Mouse (Mus musculus) forebrain, embryonic 10.5 days (tissue): ENCODE data around the gene Psmd3. TPM values are rescaled to one million over a fixed set of nuclear protein-coding genes. Genes with fewer than 3 reads are reported as not detected.

Source experiments
- DNase-seq: peaks from one replicate; pipeline ENCODE4 v3.0.0-alpha.2; 2017; ENCODE audit warnings: low spot score; ENCODE audit errors: extremely low spot score
- H3K27ac ChIP-seq: fragments of 300-500 bp; sonication (generic); 2 replicates; pipeline ENCODE4 v1.5.1; 2016; ENCODE audit warnings: mild to moderate bottlenecking
- H3K27me3 ChIP-seq: fragments of 300-500 bp; sonication (generic); 2 replicates; pipeline ENCODE4 v1.6.1; 2016; ENCODE audit warnings: mild to moderate bottlenecking; ENCODE audit not compliant: poor library complexity, severe bottlenecking
- H3K36me3 ChIP-seq: fragments of 300-500 bp; sonication (generic); replicated peaks from 2 replicates; pipeline ENCODE4 v1.6.1; 2016; ENCODE audit warnings: mild to moderate bottlenecking, moderate library complexity
- H3K4me1 ChIP-seq: fragments of 300-500 bp; sonication (generic); 2 replicates; pipeline ENCODE4 v1.6.1; 2016
- H3K4me3 ChIP-seq: fragments of 300-500 bp; sonication (generic); 2 replicates; pipeline ENCODE4 v1.5.1; 2016; ENCODE audit warnings: mild to moderate bottlenecking, moderate library complexity
- H3K9me3 ChIP-seq: fragments of 300-500 bp; sonication (generic); 2 replicates; pipeline ENCODE4 v1.6.1; 2016; ENCODE audit warnings: mild to moderate bottlenecking, moderate library complexity
- WGBS: fragments of 180-500 bp; shearing (Covaris S2); methylation state at CpG from one replicate; pipeline ENCODE4 v1.1.7; 2016; 5-methylcytosine and 5-hydroxymethylcytosine counted together
- polyA plus RNA-seq: library from polyadenylated mRNA; unstranded; fragments of >200 nt; fragmentation: Nextera tagmentation; extraction: Ambion mirVana; gene quantifications from 2 replicates; pipeline ENCODE4 v1.2.1, GENCODE M21; 2016

Gene Psmd3
- polyA plus RNA-seq, 1 experiment from 2014 or later = 259 TPM

DNA sequence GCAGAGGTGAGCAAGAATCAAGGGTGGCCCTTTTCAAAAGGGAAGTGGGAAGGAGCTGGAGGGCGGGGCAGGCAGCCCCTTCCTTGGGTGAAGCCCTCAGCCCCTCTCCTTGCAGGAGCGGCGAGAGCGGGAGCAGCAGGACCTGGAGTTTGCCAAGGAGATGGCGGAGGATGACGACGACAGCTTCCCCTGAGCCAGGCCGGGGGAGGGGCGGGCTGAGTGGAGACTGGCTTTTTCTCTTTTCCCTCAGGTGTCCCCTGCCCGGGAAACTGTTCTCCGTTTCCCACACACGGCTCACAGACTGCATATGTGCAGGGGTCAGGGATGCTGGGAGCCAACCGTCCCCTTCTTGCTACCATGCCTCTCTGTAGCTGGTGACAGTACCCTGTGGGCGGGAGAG lies 13.1 kb downstream of the Psmd3 start:
- H3K36me3 ChIP-seq = peaks cover 69% of the 10 kb centered on the region

DNA sequence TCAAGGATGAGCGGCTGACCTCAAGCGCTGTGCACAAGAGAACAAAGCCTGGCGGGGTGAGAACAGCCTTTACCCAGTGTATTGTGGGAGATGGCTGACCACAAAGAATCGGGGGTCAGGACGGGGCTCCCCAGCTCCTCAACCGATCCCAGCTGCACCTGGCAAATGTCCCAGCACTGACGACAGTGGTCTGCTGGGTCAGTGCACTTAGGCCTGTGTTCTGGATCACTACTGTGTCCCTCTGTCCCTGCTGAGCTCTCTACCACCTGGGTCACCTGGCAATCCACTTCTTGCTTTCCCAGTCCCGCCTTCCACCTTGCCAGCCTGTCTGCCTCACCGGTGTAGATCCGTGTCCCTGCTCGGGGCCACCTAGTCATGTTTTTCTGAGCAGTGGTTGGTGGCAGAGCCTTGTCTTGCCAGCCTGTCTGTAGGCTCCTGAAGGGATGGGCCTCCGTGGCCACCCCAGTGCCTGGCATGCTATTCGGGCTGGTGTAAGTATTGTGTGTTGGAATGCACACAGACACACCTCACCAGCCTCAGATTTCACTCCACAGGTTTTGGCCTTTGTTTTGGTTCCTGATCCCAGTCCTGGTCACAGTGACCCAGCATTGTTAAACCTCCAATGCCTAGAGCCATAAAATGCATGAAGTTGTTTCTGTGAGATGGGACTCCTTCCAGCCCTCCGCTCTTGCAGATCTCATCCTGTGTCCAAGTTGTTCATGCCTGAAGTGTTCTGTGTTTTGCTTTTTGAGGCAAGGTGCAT lies 14.3 kb downstream of the Psmd3 start:
- H3K4me3 ChIP-seq = no peak overlapping the region; the same call in 1 of the 2 replicates
- H3K27me3 ChIP-seq = peaks cover 15% of the 10 kb centered on the region; the same call in 1 of the 2 replicates
- H3K36me3 ChIP-seq = peaks cover 57% of the 10 kb centered on the region
- WGBS = 88% methylated on average over 14 of the region's 14 CpGs
- H3K4me1 ChIP-seq = peaks cover 13% of the 10 kb centered on the region; the same call in 1 of the 2 replicates
- no peak overlapping the region for H3K27ac ChIP-seq
- DNase-seq = no peak
- H3K9me3 ChIP-seq = no peaks in the 10 kb centered on the region

More for the DNA sequence above, 13.1 kb downstream of the Psmd3 start:
- Histone ChIP-seq H3K4me1 (peaks cover 5% of the 10 kb centered on the region; the same call in 1 of the 2 replicates), H3K4me3 (no peak overlapping the region), H3K27me3 (0 out of 2 replicates have a peak, but pooled peaks cover 4% of the 10 kb centered on the region), H3K9me3 (no peaks in the 10 kb centered on the region), H3K27ac (no peak overlapping the region)
- 75% methylated on average over 14 of the region's 14 CpGs for WGBS
- DNase-seq = no peak

DNA sequence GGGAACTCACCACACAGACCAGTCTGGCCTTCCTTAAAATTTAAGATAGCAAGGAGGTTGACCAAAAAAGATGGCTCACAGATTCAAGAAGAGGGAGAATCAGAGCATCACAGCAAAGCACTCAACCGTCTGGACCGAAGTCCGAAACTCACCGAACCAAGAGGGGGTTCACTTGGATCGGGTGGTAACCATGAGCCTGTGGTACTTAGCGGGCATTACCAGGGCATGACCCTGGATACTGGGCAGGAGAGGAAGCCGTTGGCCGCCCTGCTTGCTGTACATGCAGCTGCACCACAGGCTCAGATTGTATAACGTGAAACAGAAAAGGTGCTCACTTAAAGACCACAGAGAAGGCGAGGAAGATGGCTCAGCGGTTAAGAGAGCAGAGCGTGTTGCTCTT lies 14.9 kb downstream of the Psmd3 start:
- Histone ChIP-seq H3K27ac (no peak overlapping the region), H3K4me1 (peaks cover 13% of the 10 kb centered on the region; the same call in 1 of the 2 replicates), H3K9me3 (no peaks in the 10 kb centered on the region), H3K27me3 (peaks cover 19% of the 10 kb centered on the region; the same call in 1 of the 2 replicates), H3K4me3 (no peak overlapping the region), H3K36me3 (peaks cover 51% of the 10 kb centered on the region)
- WGBS = 90% methylated on average over 12 of the region's 12 CpGs
- DNase-seq = no peak

DNA sequence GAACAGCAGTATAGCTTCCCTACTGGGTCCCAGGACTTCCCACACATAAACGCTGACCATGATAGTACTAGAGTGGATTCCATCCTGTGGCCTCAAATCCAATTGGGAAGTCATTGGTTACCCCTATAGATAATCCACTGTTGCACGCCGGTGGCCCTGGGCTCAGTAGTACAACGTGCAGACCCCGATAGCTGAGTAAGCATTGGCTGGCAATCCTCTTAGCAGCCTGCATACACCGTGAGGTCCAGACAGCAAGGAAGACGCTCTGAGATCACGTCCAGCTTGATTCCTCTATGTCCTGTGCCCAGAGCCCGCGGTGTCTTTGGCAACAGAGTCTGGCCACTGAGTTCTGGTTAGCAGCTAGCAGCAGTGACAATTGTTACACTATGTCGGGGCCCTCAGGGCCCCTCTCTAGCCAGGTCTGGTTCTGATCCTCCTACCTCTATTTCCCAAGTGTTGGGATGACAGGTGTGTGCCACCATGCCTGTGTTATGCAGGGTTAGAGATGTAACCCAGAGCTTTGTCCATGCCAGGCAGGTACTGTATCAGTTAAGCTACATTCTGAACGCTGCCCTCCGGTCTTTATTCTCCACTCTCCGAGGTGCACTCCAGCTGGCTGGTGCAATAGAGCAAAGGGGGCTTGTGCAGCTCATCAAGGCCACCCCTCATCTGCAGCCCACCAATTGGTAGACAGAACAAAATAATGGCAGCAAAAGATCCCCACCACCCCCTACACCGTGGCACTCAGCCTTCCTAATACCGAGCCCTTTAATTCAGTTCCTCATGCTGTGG lies 16.7 kb downstream of the Psmd3 start:
- no peak for DNase-seq
- Histone ChIP-seq H3K36me3 (peaks cover 33% of the 10 kb centered on the region), H3K4me3 (no peak overlapping the region), H3K9me3 (no peaks in the 10 kb centered on the region), H3K4me1 (peaks cover 13% of the 10 kb centered on the region; the same call in 1 of the 2 replicates), H3K27me3 (peaks cover 19% of the 10 kb centered on the region; the same call in 1 of the 2 replicates), H3K27ac (no peak overlapping the region)
- 87% methylated on average over 16 of the region's 16 CpGs for WGBS

DNA sequence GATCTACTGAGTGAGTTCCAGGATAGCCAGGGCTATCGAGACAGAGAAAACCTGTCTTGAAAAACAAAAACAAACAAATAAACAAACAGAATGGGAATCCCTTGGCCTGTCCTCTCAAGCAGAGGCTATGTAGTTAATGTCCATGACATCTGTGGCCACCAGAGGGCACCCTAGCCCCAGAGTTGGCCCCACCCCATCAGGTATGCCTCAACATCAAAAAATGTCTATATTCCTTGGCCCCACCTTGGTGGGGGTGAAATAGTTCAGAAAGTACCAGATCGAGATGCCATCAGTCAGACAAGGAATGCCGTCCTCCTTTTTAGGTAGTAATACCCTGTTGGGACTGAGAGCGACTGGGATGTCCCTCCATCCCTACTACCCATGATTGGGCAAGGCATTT lies 17.6 kb downstream of the Psmd3 start:
- Histone ChIP-seq H3K27ac (no peak overlapping the region), H3K36me3 (peaks cover 33% of the 10 kb centered on the region), H3K4me3 (no peak overlapping the region), H3K9me3 (no peaks in the 10 kb centered on the region), H3K4me1 (peaks cover 13% of the 10 kb centered on the region; the same call in 1 of the 2 replicates), H3K27me3 (peaks cover 19% of the 10 kb centered on the region; the same call in 1 of the 2 replicates)
- WGBS = 44% methylated on average over 4 of the region's 4 CpGs
- DNase-seq = peak; percentile 63

DNA sequence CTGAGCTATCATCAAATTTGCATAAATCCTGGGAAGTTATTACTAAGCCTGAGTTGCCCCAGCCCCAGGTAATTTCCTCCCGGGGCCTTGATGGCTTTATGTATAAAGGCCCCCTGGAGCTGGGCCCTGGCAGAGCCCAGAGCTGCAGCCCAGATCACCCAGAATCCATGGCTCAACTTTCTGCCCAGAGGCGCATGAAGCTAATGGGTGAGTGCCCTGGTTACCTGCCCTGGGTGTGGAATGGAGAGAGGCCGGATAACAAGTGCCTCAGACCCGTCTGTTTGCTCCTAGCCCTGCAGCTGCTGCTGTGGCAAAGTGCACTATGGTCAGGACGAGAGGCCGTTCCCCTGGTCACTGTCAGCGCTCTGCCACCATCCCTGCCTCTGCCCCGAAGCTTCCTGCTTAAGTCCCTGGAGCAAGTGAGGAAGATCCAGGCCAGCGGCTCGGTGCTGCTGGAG lies 18.9 kb downstream of the Psmd3 start, which contains the start of gene Csf3:
Gene Csf3, plus strand, starts transcription at position 51 of the 458 bp plus-strand sequence.
- H3K4me1 ChIP-seq = peaks cover 13% of the 10 kb centered on the region; the same call in 1 of the 2 replicates
- WGBS = 33% methylated on average over 10 of the region's 10 CpGs
- H3K36me3 ChIP-seq = peaks cover 33% of the 10 kb centered on the region
- DNase-seq = no peak
- no peak within 1 kb of the TSS for H3K4me3 ChIP-seq
- H3K27me3 ChIP-seq = peaks cover 19% of the 10 kb centered on the region; the same call in 1 of the 2 replicates
- no peaks in the 10 kb centered on the region for H3K9me3 ChIP-seq
- no peak within 1 kb of the TSS for H3K27ac ChIP-seq

DNA sequence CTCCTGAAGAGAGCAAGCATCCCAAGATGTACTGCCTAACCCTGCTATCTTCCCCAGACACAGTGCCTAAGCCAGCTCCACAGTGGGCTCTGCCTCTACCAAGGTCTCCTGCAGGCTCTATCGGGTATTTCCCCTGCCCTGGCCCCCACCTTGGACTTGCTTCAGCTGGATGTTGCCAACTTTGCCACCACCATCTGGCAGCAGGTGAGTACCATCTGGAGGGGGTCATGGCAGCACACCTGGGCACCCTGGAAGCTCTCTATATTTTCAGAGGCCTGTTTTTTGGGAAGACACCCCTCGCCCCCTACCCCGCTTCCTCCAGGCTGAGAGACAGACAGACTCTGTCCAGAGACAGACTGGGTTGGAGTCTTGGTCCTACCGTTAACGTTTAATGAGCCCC lies 20.0 kb downstream of the Psmd3 start:
- H3K9me3 ChIP-seq = no peaks in the 10 kb centered on the region
- no peak for DNase-seq
- no peak overlapping the region for H3K27ac ChIP-seq
- H3K27me3 ChIP-seq = peaks cover 19% of the 10 kb centered on the region; the same call in 1 of the 2 replicates
- 72% methylated on average over 5 of the region's 5 CpGs for WGBS
- H3K4me1 ChIP-seq = peaks cover 13% of the 10 kb centered on the region; the same call in 1 of the 2 replicates
- peaks cover 35% of the 10 kb centered on the region for H3K36me3 ChIP-seq
- no peak overlapping the region for H3K4me3 ChIP-seq

DNA sequence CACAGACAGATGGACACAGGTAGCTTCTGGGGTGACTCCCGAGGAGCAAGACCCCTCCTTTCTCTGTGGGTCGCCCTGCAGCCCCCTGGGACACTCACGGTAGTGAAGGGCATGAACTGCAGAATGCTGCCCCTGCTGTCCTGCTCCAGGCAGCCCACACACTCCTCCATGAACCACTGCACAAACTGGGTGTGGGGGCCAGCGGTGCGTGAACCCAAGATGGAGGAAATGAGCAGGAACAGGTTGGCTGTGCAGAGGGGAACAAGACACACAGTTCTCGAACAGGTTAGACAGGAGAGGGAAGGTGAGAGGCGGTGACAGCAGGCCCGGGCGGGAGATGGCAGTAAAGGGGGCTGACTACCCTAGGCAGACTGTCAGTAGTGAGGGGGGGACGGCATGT lies 22.7 kb downstream of the Psmd3 start:
- H3K9me3 ChIP-seq = no peaks in the 10 kb centered on the region
- no peak for DNase-seq
- peaks cover 61% of the 10 kb centered on the region for H3K36me3 ChIP-seq
- 92% methylated on average over 10 of the region's 10 CpGs for WGBS
- H3K27me3 ChIP-seq = peaks cover 19% of the 10 kb centered on the region; the same call in 1 of the 2 replicates
- H3K27ac ChIP-seq = no peak overlapping the region
- no peak overlapping the region for H3K4me3 ChIP-seq
- peaks cover 12% of the 10 kb centered on the region; the same call in 1 of the 2 replicates for H3K4me1 ChIP-seq

DNA sequence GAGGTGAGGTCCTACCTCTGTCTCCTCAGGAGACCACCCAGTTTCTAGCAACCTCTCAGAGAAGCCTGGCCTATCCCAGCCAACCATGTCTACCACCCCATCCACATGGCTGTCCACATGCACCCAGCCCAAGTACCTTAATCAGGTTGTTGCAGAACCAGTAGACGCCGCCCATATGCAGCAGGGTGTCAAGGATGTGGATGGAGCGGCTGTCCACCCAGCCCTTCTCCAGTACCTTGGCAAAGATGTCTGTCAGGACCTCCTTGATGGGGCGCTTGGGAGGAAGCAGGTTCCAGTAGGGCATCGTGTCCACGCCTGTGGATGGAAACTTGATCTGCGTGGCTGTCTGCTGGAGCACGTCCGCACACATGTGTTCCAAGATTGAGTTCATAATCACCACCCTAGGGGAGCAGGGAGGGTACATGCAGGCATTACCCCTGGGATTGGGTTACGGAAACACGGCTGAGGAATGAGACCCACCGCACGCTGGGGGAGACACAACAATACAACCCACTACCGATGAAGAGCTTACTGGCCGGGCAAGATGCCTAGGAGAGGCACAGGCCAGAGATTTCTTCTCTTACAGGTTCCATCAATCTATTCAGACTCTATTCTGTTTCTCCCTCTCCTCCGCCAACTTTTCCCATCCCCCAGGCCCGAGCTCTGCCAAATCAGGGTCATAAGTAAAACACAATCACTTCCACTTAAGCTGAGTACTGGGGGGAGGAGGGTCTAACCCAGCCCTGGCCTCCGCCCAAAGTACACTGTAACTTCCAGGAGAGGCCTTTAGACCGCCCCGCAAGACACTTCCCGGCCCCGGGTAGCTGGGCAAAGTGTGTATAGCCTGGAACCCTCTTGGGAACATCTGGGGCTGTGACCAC lies 25.3 kb downstream of the Psmd3 start:
- H3K27ac ChIP-seq = no peak overlapping the region
- no peak overlapping the region for H3K4me3 ChIP-seq
- H3K9me3 ChIP-seq = no peaks in the 10 kb centered on the region
- peaks cover 82% of the 10 kb centered on the region for H3K36me3 ChIP-seq
- H3K27me3 ChIP-seq = no peaks in the 10 kb centered on the region
- no peak for DNase-seq
- 96% methylated on average over 22 of the region's 22 CpGs for WGBS
- H3K4me1 ChIP-seq = no peaks in the 10 kb centered on the region

DNA sequence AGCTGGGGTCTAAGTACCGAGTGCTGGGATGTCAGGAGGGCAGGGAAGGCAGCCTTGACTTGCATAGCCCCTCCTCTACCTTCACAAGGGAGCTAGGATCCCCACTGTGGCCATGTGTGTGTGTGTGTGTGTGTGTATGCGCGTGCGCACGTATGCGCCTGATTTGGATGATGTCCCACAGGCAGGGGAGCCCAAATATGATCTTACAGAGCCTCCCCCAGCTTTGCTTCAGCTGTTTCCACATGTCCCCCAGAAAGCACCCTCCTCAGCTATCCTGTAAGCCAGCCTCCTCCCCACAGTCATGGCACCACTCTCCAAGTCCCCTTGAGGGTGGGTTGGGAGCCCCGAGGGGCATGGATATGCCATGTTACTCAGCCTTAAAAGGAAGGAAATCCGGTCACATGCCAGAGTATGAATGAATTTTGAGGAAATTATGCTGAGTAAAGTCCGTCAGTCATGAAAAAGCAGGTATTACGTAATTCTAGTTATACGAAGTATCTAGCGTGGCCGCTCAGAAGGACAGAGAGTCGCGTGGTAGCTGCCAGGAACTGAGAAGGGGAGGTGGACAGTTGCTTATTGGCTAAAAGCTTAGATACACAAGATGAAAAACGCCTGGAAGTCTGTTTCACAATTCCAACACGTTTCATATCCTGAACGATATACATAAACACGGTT lies 26.1 kb downstream of the Psmd3 start:
- 95% methylated on average over 19 of the region's 19 CpGs for WGBS
- H3K27me3 ChIP-seq = no peaks in the 10 kb centered on the region
- DNase-seq = no peak
- peaks cover 90% of the 10 kb centered on the region for H3K36me3 ChIP-seq
- no peak overlapping the region for H3K4me3 ChIP-seq
- H3K4me1 ChIP-seq = no peaks in the 10 kb centered on the region
- H3K9me3 ChIP-seq = no peaks in the 10 kb centered on the region
- no peak overlapping the region for H3K27ac ChIP-seq

DNA sequence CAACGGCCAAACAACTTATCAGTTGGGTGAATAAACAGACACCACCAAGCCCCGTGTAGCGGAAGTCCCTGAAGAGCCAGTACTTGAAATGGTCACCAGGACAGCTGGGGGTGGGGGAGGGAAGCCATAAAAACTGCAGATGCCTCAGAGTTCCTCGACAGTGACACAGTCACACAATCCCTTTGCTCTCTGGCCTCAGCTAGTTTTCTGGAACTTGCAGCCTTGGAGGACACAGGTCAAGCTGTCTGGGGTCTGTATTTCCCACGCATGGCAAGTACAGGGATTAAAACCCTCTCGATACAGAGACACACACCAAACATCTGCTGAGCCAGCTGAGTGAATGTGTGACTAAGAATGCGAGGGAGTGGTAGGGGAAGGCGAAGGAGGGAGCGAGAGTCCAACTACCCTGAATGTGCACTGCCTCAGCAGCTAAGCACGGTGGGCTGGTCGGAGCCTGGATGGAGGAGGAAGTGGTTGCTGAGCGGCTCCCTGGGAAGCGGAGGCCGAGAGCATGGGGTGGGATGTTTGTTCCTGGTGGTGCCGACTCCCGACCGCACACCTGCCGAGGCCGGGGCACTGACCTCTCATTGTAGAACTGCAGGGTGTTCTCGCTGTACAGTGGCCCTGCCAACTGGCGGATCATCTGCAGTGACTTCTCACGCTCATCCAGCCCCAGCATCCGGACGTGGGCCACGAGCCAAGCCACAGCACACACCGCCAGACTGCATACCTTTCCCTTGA lies 26.8 kb downstream of the Psmd3 start:
- peaks cover 96% of the 10 kb centered on the region for H3K36me3 ChIP-seq
- 94% methylated on average over 26 of the region's 26 CpGs for WGBS

More for the DNA sequence above, 26.8 kb downstream of the Psmd3 start:
- H3K4me3 ChIP-seq = no peak overlapping the region
- no peak for DNase-seq
- no peaks in the 10 kb centered on the region for H3K4me1 ChIP-seq
- H3K27ac ChIP-seq = no peak overlapping the region
- H3K9me3 ChIP-seq = no peaks in the 10 kb centered on the region
- no peaks in the 10 kb centered on the region for H3K27me3 ChIP-seq
